Mouse (Mus musculus) G1E (cell line): Measurements from ENCODE around the gene Slc46a3. TPM values are rescaled to one million over a fixed set of nuclear protein-coding genes. Genes with fewer than 3 reads are reported as not detected.

Experiments
- ATAC-seq: 2 replicates; pipeline ENCODE4 v1.8.0; 2016; ENCODE audit warnings: mild to moderate bottlenecking; ENCODE audit not compliant: insufficient number of reproducible peaks, poor library complexity, low FRiP score, severe bottlenecking; ENCODE audit errors: extremely low read depth
- DNase-seq: peaks from one replicate; pipeline ENCODE4 v3.0.0; 2012; ENCODE audit warnings: low spot score
- H3K27me3 ChIP-seq: 2 replicates; pipeline ENCODE4 v1.6.1; 2012; ENCODE audit warnings: mild to moderate bottlenecking, low read length, inconsistent platforms; ENCODE audit not compliant: insufficient read depth
- H3K36me3 ChIP-seq: replicated peaks from 2 replicates; pipeline ENCODE3; 2012; ENCODE audit warnings: mild to moderate bottlenecking, inconsistent platforms
- H3K4me1 ChIP-seq: 2 replicates; pipeline ENCODE4 v1.6.1; 2012; ENCODE audit warnings: low read depth, low read length, inconsistent platforms, mixed read lengths; ENCODE audit not compliant: insufficient read depth
- H3K4me3 ChIP-seq: 2 replicates; pipeline ENCODE4 v1.5.1; 2012; ENCODE audit warnings: low read depth, mild to moderate bottlenecking, inconsistent platforms, low read length, moderate library complexity, mixed read lengths
- H3K9me3 ChIP-seq: replicated peaks from 2 replicates; pipeline ENCODE4 v1.6.1; 2012; ENCODE audit warnings: inconsistent platforms
- CTCF ChIP-seq: IDR thresholded peaks from 2 replicates; pipeline ENCODE4 v1.5.1; 2012; ENCODE audit warnings: low read depth, low read length, inconsistent platforms, mixed read lengths
- GATA1 ChIP-seq: IDR thresholded peaks from 2 replicates; pipeline ENCODE4 v1.6.1; 2012; ENCODE audit warnings: borderline replicate concordance, low read length, inconsistent platforms, mixed read lengths
- GATA2 ChIP-seq: IDR thresholded peaks from 2 replicates; pipeline ENCODE4 v1.6.1; 2012; ENCODE audit warnings: low read depth, low read length, inconsistent platforms, borderline replicate concordance
- POLR2AphosphoS5 ChIP-seq: IDR thresholded peaks from 2 replicates; pipeline ENCODE4 v1.6.1; 2012; ENCODE audit warnings: low read depth, low read length, inconsistent platforms; ENCODE audit not compliant: insufficient replicate concordance
- TAL1 ChIP-seq: conservative IDR thresholded peaks from 2 replicates; pipeline ENCODE4 v1.6.1; 2012; ENCODE audit warnings: low read depth, low read length, inconsistent platforms, mixed read lengths
- polyA plus RNA-seq: library from polyadenylated mRNA; stranded (reverse); fragments of >175 nt; gene quantifications from 2 replicates; pipeline ENCODE4 v1.2.3, GENCODE M21; 2012
- total RNA-seq, 2 experiments: library from RNA; stranded (forward) in 1 of 2; stranded (reverse) in 1 of 2; fragments of 200-1000 nt in 1 of 2; fragments of >200 nt in 1 of 2; fragmentation: Nextera tagmentation in 1 of 2; gene quantifications; 2 replicates each; pipeline ENCODE4 v1.2.3; 2014 to 2017

Slc46a3 gene
- total RNA-seq (2014; fragmentation: Nextera tagmentation) = 39.3 and 55.3 TPM in 2 replicates
- 18.1 and 28.3 TPM in 2 replicates for total RNA-seq (2017)
- polyA plus RNA-seq = 7.7 and 8.0 TPM in 2 replicates

- Histone ChIP-seq H3K4me1 (peaks cover 80% of the 10 kb centered on the region), H3K9me3 (no peaks in the 10 kb centered on the region), H3K27me3 (no peaks in the 10 kb centered on the region), H3K36me3 (peaks cover 25% of the 10 kb centered on the region), H3K4me3 (peak within 1 kb of the TSS; percentile 83)
- peak; percentile 71 for ATAC-seq
- peak; percentile 99 for DNase-seq
- TF ChIP-seq CTCF (no peak), GATA1 (no peak), TAL1 (no peak), GATA2 (no peak), POLR2AphosphoS5 (no peak)
These were observed at the start of gene Slc46a3 for GRCm38 (mm10) chr5:147894455-147895076. TSS of gene Slc46a3 (minus strand) at chr5:147894815.

DNA sequence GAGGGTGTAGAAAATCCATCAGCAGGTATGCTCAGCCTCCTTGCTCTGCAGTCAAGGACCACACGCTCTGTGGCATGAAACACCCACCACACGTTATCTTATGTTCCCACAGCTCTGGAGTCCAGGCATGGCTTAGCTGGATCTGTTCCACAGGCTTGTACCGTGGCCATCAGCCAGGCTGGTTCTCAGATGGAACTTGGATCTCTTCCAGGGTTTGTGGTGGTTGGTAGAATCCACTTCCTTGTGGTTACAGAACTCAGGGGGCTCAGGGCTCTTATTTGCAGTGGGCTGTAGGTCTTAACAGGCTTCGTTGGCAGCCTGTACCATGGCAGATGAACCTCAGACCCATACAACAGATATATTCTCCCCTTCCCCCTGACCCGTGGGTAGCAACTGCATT is 44.6 kb upstream of the Slc46a3 start:
- H3K27me3 ChIP-seq = no peaks in the 10 kb centered on the region
- H3K4me3 ChIP-seq = no peak overlapping the region
- no peaks in the 10 kb centered on the region for H3K36me3 ChIP-seq
- ATAC-seq = no peak
- H3K9me3 ChIP-seq = peaks cover 12% of the 10 kb centered on the region
- TF ChIP-seq GATA1 (no peak), POLR2AphosphoS5 (no peak), GATA2 (no peak), CTCF (no peak), TAL1 (no peak)
- DNase-seq = no peak
- H3K4me1 ChIP-seq = no peaks in the 10 kb centered on the region

- DNase-seq (no peak), ATAC-seq (no peak)
- Histone ChIP-seq H3K36me3 (no peaks in the 10 kb centered on the region), H3K4me1 (no peaks in the 10 kb centered on the region), H3K27me3 (no peaks in the 10 kb centered on the region), H3K9me3 (peaks cover 3% of the 10 kb centered on the region), H3K4me3 (no peak overlapping the region)
- TF ChIP-seq TAL1 = no peak
- TF ChIP-seq GATA1 = no peak
- no peak for TF ChIP-seq CTCF
- TF ChIP-seq GATA2 = no peak
- TF ChIP-seq POLR2AphosphoS5 = no peak
These were observed 40.5 kb upstream of the Slc46a3 start for GRCm38 (mm10) chr5:147935096-147935495.

DNA sequence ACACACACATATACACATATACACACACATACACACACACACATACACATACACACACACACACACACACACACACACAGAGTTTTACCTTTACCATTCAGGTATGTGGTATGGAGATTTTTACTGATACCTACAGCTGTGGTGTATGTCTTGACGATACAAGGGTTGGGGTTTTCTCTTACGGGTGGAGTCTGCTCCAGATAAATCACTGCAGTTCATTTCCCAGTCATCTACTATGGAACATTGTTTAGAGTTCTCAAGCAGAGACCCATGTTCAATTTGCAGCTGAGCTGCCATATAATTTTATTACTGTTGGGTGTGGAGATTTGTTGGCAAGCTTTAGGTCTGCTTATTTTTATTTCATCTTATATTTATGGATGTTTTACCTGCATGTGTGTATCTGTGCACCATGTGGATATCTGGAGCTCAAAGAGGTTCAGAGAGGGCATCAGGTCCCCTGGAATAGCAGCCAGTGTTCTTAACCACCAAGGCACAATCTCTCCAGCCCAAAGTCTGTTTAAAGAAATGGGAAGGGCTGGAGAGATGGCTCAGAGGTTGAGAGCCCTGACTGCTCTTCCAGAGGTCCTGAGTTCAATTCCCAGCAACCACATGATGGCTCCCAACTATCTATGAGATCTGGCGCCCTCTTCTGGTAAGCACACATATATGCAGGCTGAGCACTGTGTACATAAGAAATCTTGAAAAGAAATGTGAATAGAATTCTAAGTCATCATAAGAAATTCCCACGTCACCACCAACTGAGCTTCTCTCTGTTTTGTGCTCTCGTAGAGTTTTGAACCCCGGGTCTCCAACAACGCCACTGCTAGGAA is 34.3 kb upstream of the Slc46a3 start:
- no peak for TF ChIP-seq GATA2
- 0 out of 2 replicates have a peak, but pooled peaks have one; percentile 23 for TF ChIP-seq CTCF
- ATAC-seq = no peak
- DNase-seq = no peak
- H3K4me1 ChIP-seq = no peaks in the 10 kb centered on the region
- H3K27me3 ChIP-seq = no peaks in the 10 kb centered on the region
- H3K9me3 ChIP-seq = no peaks in the 10 kb centered on the region
- no peaks in the 10 kb centered on the region for H3K36me3 ChIP-seq
- H3K4me3 ChIP-seq = no peak overlapping the region

DNA sequence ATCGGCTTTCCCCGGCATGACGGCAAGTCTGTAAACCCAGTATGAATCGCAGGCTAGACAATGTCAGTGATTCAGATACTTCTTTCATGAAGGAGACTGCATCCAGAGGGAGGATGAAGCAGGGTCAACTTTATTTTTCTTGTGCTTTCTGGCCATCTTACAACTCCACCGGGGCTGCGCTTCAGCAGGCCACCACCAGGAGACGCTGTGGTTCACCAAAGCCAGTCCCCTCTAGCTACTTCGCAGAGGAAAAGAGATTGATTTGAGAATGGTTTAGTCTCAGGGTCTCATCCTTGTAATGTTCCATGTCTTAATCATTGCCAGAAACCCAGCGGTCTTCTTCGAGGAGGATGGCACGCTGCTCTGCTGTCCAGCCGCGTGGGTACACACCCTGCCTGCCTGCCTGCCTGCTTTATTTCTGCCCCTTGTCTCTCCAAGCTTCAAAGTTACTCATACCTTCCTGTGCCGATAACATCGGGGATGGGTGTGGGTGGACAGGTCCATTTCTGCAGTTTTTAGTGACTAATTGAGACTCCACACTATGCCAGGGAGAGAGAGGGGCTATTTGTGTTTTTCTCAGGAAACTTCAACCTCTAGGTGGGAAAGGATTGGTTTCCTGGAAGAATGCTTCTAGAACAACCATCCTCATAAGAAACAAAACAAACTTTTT is 31.5 kb upstream of the Slc46a3 start:
- TF ChIP-seq CTCF (peak; percentile 43; the same call in 1 of the 2 replicates), TAL1 (no peak)
- no peaks in the 10 kb centered on the region for H3K9me3 ChIP-seq
- no peaks in the 10 kb centered on the region for H3K4me1 ChIP-seq
- H3K4me3 ChIP-seq = no peak overlapping the region
- DNase-seq = no peak
- no peaks in the 10 kb centered on the region for H3K36me3 ChIP-seq
- ATAC-seq = no peak
- no peaks in the 10 kb centered on the region; the same call in 1 of the 2 replicates for H3K27me3 ChIP-seq

DNA sequence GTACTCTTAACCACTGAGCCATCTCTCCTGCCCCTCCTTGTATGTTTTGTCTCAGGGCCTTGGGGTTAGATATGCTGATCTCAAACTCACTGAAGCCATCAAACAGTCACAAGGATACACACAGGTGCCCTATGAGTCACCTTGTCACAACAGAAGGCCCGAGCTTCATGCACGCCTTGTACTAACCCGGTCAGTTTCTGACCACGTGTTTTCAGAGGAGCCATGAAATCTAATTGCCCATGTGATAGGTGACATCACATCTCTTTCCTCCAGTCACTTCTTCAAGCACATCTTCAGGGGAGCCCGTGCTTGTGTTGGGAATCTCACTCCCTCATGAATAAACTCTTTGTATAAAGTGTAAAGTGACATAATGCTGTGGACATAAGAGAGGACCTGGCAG is 30.0 kb upstream of the Slc46a3 start:
- TF ChIP-seq TAL1 (no peak), POLR2AphosphoS5 (no peak), CTCF (no peak), GATA2 (no peak), GATA1 (no peak)
- H3K4me1 ChIP-seq = no peaks in the 10 kb centered on the region
- H3K27me3 ChIP-seq = peaks cover 3% of the 10 kb centered on the region; the same call in 1 of the 2 replicates
- H3K36me3 ChIP-seq = no peaks in the 10 kb centered on the region
- H3K9me3 ChIP-seq = no peaks in the 10 kb centered on the region
- ATAC-seq = no peak
- no peak overlapping the region for H3K4me3 ChIP-seq
- no peak for DNase-seq
